Mouse (Mus musculus): ENCODE measurements at regions not wholly inside any gene's neighbourhood (a gene's known extent, or its start where the extent isn't known, plus 50 kb on each side); places are given as distances from the start of the nearest gene placed in this dataset.
"Not testable (repeated sequence)": the region's sequence is repeated elsewhere in the genome, so short reads cannot be mapped to it uniquely, and the experiment has no call there.

DNA sequence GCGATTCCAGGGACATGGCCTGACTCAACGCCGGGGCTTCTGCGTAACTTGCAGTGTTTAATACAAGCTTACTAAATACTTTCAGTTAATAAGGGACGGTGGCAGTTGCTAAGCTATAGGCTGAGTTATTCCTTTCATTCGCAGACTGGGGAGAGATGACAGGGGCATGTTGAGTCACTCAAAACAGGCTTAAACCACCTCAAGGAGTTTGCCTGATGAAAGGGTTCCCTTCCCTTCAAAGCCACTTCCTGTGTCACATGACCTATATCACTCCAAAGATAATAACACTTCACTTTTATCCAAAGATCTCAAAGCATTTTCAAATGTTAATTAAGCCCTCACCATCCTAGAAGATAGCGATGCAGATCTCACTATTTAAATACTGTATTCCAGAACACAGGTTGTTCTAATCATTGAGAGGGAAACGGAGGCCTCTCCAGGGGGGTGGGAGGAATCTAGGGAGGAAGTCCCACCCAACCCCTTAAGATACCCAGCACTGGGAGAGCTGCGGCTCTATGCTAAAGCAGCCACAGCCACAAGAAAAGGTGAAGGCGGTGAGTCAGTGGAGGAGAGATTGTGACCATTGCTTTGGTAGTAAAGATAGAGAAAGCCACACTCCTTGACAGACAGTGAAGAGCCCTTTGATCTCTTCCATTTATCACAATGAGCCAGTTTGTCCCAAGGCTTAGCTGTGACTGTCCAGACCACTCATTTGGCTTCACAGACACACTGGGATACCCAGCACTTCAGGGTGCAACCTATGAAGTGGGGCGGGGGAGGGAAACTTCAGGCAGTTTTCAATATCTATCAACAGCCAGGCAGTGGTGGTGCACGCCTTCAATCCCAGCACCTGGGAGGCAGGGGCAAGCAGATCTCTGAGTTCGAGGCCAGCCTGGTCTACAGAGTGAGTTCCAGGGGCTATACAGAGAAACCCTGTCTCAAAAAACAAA lies 182.0 kb upstream of the Cdkn3 start:
- TF ChIP-seq POLR2A (IDR thresholded peaks at IDR 0.05; ENCODE audit: borderline replicate concordance, insufficient read depth, low read length) (no peak), CTCF (IDR thresholded peaks at IDR 0.05; ENCODE audit: borderline replicate concordance, insufficient read depth, low read depth, low read length) (no peak)
- H3K27ac ChIP-seq (ENCODE audit: insufficient read depth, low read length) = no peak overlapping the region
- WGBS = 60% methylated on average over 13 of the region's 13 CpGs

GRCm38 (mm10) chr14:46575889-46576288 lies 184.5 kb upstream of the Cdkn3 start:
- Histone ChIP-seq H3K27ac (ENCODE audit: insufficient read depth, low read length) (no peak overlapping the region), H3K27me3 (ENCODE audit: control insufficient read depth, insufficient read depth, low read length) (no peaks in the 10 kb centered on the region), H3K4me1 (ENCODE audit: control insufficient read depth, insufficient read depth, low read length) (no peaks in the 10 kb centered on the region), H3K4me3 (replicated peaks; ENCODE audit: insufficient read depth, low read depth, low read length) (no peak overlapping the region)
- TF ChIP-seq POLR2A (IDR thresholded peaks at IDR 0.05; ENCODE audit: borderline replicate concordance, insufficient read depth, low read length) (no peak), CTCF (IDR thresholded peaks at IDR 0.05; ENCODE audit: borderline replicate concordance, insufficient read depth, low read depth, low read length) (no peak)
- DNase-seq = no peak
- 81% methylated on average over 4 of the region's 4 CpGs for WGBS

More for the DNA sequence above, 182.0 kb upstream of the Cdkn3 start:
- DNase-seq = no peak
- H3K4me3 ChIP-seq (replicated peaks; ENCODE audit: insufficient read depth, low read depth, low read length) = no peak overlapping the region
- H3K4me1 ChIP-seq (ENCODE audit: control insufficient read depth, insufficient read depth, low read length) = no peaks in the 10 kb centered on the region
- no peaks in the 10 kb centered on the region for H3K27me3 ChIP-seq (ENCODE audit: control insufficient read depth, insufficient read depth, low read length)

DNA sequence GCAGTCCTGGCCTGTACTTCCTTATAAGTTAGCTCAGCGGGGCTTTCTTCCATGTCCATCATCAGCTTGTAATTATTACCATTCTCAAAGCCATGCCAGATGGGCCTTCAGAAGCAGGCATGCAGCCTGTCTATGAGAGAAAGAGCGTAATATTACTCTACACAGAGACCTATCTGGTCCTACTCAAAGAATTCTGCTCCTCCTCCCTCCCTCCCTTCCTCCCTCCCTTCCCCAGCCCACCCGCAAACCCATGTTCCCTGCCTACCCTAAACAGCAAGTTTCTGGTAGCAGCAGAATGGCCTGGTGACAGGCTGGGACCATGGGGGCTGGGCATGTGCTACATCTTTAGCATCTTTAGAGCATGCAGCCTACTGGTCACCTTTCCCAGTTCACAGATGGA lies 184.9 kb upstream of the Cdkn3 start:
- 61% methylated on average over 3 of the region's 3 CpGs for WGBS
- DNase-seq = no peak
- Histone ChIP-seq H3K27ac (ENCODE audit: insufficient read depth, low read length) (no peak overlapping the region), H3K4me1 (ENCODE audit: control insufficient read depth, insufficient read depth, low read length) (no peaks in the 10 kb centered on the region), H3K4me3 (replicated peaks; ENCODE audit: insufficient read depth, low read depth, low read length) (no peak overlapping the region), H3K27me3 (ENCODE audit: control insufficient read depth, insufficient read depth, low read length) (no peaks in the 10 kb centered on the region)
- TF ChIP-seq POLR2A (IDR thresholded peaks at IDR 0.05; ENCODE audit: borderline replicate concordance, insufficient read depth, low read length) (no peak), CTCF (IDR thresholded peaks at IDR 0.05; ENCODE audit: borderline replicate concordance, insufficient read depth, low read depth, low read length) (no peak)

- Histone ChIP-seq H3K27ac (ENCODE audit: insufficient read depth, low read length) (no peak overlapping the region), H3K4me1 (ENCODE audit: control insufficient read depth, insufficient read depth, low read length) (no peaks in the 10 kb centered on the region; the same call in 1 of the 2 replicates), H3K4me3 (replicated peaks; ENCODE audit: insufficient read depth, low read depth, low read length) (no peak overlapping the region), H3K27me3 (ENCODE audit: control insufficient read depth, insufficient read depth, low read length) (no peaks in the 10 kb centered on the region)
- 67% methylated on average over 6 of the region's 6 CpGs for WGBS
- TF ChIP-seq POLR2A (IDR thresholded peaks at IDR 0.05; ENCODE audit: borderline replicate concordance, insufficient read depth, low read length) (no peak), CTCF (IDR thresholded peaks at IDR 0.05; ENCODE audit: borderline replicate concordance, insufficient read depth, low read depth, low read length) (no peak)
- no peak for DNase-seq
Measured at GRCm38 (mm10) chr14:46573401-46573800, 182.9 kb upstream of the Bmp4 start.

DNA sequence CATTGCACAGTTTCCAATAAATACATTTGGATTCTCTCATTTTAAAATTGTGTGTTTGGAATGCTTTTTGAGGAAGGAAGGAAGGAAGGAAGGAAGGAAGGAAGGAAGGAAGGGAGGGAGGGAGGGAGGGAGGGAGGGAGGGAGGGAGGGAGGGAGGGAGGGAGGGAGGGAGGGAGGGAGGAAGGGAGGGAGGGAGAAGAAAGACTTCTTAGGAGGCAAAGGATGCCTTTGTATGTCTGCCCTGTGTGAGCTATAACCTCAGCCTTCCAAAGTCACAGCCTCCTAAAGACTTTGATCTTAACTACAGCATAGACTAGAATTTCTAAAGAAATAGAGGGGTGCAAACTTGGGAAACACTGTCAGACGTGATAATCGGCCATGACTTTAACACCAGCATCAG lies 182.5 kb upstream of the Bmp4 start:
- not testable (repeated sequence) for H3K4me3 ChIP-seq (replicated peaks; ENCODE audit: insufficient read depth, low read depth, low read length); H3K27me3 ChIP-seq (ENCODE audit: control insufficient read depth, insufficient read depth, low read length); DNase-seq; H3K4me1 ChIP-seq (ENCODE audit: control insufficient read depth, insufficient read depth, low read length); H3K27ac ChIP-seq (ENCODE audit: insufficient read depth, low read length)
- WGBS = 66% methylated on average over 2 of the region's 2 CpGs

DNA sequence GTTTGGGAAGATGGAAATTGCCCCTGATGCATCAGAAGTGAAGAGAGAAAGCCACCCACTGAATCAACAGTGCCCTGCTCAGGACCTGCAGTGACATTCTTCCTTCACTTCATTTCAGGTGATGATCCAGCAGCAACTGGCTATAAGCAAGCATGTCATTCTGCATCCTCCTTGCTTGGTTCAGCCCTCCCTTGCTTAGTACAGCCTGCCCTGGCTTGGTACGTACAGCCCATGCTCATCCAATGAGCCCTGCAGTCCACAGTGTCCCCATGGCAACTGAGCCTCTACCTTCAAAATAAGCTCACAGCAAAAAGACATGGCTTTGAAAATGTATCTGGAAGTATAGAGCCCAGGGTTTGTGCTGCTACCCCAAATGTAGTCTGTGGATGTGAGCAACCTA lies 181.4 kb upstream of the Bmp4 start:
- H3K27me3 ChIP-seq (ENCODE audit: control insufficient read depth, insufficient read depth, low read length) = no peaks in the 10 kb centered on the region
- no peaks in the 10 kb centered on the region; the same call in 1 of the 2 replicates for H3K4me1 ChIP-seq (ENCODE audit: control insufficient read depth, insufficient read depth, low read length)
- no peak overlapping the region for H3K4me3 ChIP-seq (replicated peaks; ENCODE audit: insufficient read depth, low read depth, low read length)
- TF ChIP-seq POLR2A (IDR thresholded peaks at IDR 0.05; ENCODE audit: borderline replicate concordance, insufficient read depth, low read length) (no peak), CTCF (IDR thresholded peaks at IDR 0.05; ENCODE audit: borderline replicate concordance, insufficient read depth, low read depth, low read length) (no peak)
- no peak overlapping the region for H3K27ac ChIP-seq (ENCODE audit: insufficient read depth, low read length)
- DNase-seq = no peak
- WGBS = 62% methylated on average over 1 of the region's 1 CpGs

GRCm38 (mm10) chr14:46569273-46569672 lies 178.8 kb upstream of the Bmp4 start:
- TF ChIP-seq POLR2A (IDR thresholded peaks at IDR 0.05; ENCODE audit: borderline replicate concordance, insufficient read depth, low read length) (no peak), CTCF (IDR thresholded peaks at IDR 0.05; ENCODE audit: borderline replicate concordance, insufficient read depth, low read depth, low read length) (no peak)
- DNase-seq = no peak

DNA sequence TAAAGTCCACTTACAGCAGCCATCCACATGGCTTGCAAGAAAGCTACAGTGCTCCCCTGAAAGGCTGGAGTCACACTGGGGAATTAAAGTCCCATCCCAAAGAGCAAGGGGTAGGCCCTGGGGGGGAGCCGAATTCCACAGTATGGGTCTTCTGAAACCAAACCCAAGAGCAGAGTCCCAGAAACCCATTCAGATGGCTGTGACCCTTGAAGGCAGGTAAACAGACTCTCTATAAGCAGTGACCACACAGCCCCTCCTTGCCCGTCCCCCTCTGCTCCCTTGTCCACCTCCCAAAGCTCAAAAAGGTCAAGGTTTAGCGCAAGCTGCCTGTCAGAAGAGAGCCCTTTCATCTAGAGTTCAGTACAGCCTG lies 176.9 kb upstream of the Bmp4 start:
- Histone ChIP-seq H3K4me1 (ENCODE audit: control insufficient read depth, insufficient read depth, low read length) (no peaks in the 10 kb centered on the region; the same call in 1 of the 2 replicates), H3K27ac (ENCODE audit: insufficient read depth, low read length) (no peak overlapping the region), H3K27me3 (ENCODE audit: control insufficient read depth, insufficient read depth, low read length) (no peaks in the 10 kb centered on the region), H3K4me3 (replicated peaks; ENCODE audit: insufficient read depth, low read depth, low read length) (no peak overlapping the region)
- 77% methylated on average over 3 of the region's 3 CpGs for WGBS
- TF ChIP-seq POLR2A (IDR thresholded peaks at IDR 0.05; ENCODE audit: borderline replicate concordance, insufficient read depth, low read length) = no peak
- TF ChIP-seq CTCF (IDR thresholded peaks at IDR 0.05; ENCODE audit: borderline replicate concordance, insufficient read depth, low read depth, low read length) = no peak
- DNase-seq = no peak

More at GRCm38 (mm10) chr14:46569273-46569672, 178.8 kb upstream of the Bmp4 start:
- Histone ChIP-seq H3K27me3 (ENCODE audit: control insufficient read depth, insufficient read depth, low read length) (no peaks in the 10 kb centered on the region), H3K4me1 (ENCODE audit: control insufficient read depth, insufficient read depth, low read length) (no peaks in the 10 kb centered on the region; the same call in 1 of the 2 replicates), H3K4me3 (replicated peaks; ENCODE audit: insufficient read depth, low read depth, low read length) (no peak overlapping the region), H3K27ac (ENCODE audit: insufficient read depth, low read length) (no peak overlapping the region)
- 69% methylated on average over 8 of the region's 8 CpGs for WGBS
